Mouse (Mus musculus): ENCODE measurements around the gene Numb. TPM values are rescaled to one million over a fixed set of nuclear protein-coding genes. Genes with fewer than 3 reads are reported as not detected.

Numb gene
- total RNA-seq, 2 experiments from 2014 or later = 12.6 to 31.4 TPM

DNA sequence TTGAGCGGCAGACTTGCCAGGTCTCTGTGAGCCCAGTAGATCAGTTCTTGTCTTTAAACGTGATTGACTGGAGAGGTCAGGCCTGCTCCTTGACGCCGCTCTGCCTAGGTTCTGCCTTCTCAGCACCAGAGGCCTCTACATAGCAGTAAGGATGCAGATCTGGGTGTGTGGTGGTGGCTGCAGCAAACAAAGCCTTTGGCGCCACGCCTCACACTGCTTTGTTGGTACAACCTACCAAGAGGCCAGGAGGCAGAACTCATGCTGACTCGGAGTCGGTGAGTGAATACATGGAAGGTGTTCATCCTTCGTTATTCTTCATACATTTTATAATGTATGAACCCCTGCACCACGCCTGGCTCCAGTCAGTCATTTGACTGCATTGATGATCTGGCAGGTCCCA lies 163.0 kb downstream of the Numb start:
- no peak for ATAC-seq (replicated peaks; ENCODE audit: low FRiP score, poor library complexity, severe bottlenecking)

- ATAC-seq (replicated peaks; ENCODE audit: low FRiP score, poor library complexity, severe bottlenecking) = no peak
Measured at GRCm38 (mm10) chr12:83752495-83752894, 169.2 kb downstream of the Numb start.

GRCm38 (mm10) chr12:83749186-83749585 lies 172.5 kb downstream of the Numb start:
- ATAC-seq (replicated peaks; ENCODE audit: low FRiP score, poor library complexity, severe bottlenecking) = no peak

Other genes with a start within 250 kb of the Numb start
- 25.6 and 32.8 TPM in 2 replicates for gene Psen1, start 233.8 kb downstream of the Numb start, total RNA-seq (2015; ENCODE audit: low replicate concordance)
- 20.8 and 24.3 TPM in 2 replicates for gene Psen1, start 233.8 kb downstream of the Numb start, total RNA-seq (2017; ENCODE audit: low replicate concordance)
- not detected in 2 replicates for gene Papln, start 158.3 kb downstream of the Numb start, total RNA-seq (2015; ENCODE audit: low replicate concordance)
- not detected in 2 replicates for gene Papln, start 158.3 kb downstream of the Numb start, total RNA-seq (2017; ENCODE audit: low replicate concordance)
- gene Riox1, start 28.7 kb upstream of the Numb start, total RNA-seq (2015; ENCODE audit: low replicate concordance) = 6.7 TPM in 1 of 2 replicates, not detected in the other
- gene Riox1, start 28.7 kb upstream of the Numb start, total RNA-seq (2017; ENCODE audit: low replicate concordance) = 2.0 and 2.2 TPM in 2 replicates
- not detected in 2 replicates for gene Heatr4, start 62.9 kb upstream of the Numb start, total RNA-seq (2015; ENCODE audit: low replicate concordance)
- gene Heatr4, start 62.9 kb upstream of the Numb start, total RNA-seq (2017; ENCODE audit: low replicate concordance) = not detected in 2 replicates
- 0.72 and 1.3 TPM in 2 replicates for gene Acot2, start 65.9 kb upstream of the Numb start, total RNA-seq (2015; ENCODE audit: low replicate concordance)
- gene Acot2, start 65.9 kb upstream of the Numb start, total RNA-seq (2017; ENCODE audit: low replicate concordance) = 0.53 and 0.77 TPM in 2 replicates
- 2.2 TPM in 1 of 2 replicates, not detected in the other for gene Acot1, start 87.6 kb upstream of the Numb start, total RNA-seq (2015; ENCODE audit: low replicate concordance)
- 13.4 TPM in 1 of 2 replicates, not detected in the other for gene Acot1, start 87.6 kb upstream of the Numb start, total RNA-seq (2017; ENCODE audit: low replicate concordance)
- not detected in 2 replicates for gene Acot4, start 116.4 kb upstream of the Numb start, total RNA-seq (2015; ENCODE audit: low replicate concordance)
- not detected in 2 replicates for gene Acot4, start 116.4 kb upstream of the Numb start, total RNA-seq (2017; ENCODE audit: low replicate concordance)
- not detected in 2 replicates for gene Gm49366, start 117.0 kb upstream of the Numb start, total RNA-seq (2015; ENCODE audit: low replicate concordance)
- gene Gm49366, start 117.0 kb upstream of the Numb start, total RNA-seq (2017; ENCODE audit: low replicate concordance) = not detected in 2 replicates
- gene Acot3, start 130.2 kb upstream of the Numb start, total RNA-seq (2015; ENCODE audit: low replicate concordance) = not detected in 2 replicates
- gene Acot3, start 130.2 kb upstream of the Numb start, total RNA-seq (2017; ENCODE audit: low replicate concordance) = not detected in 2 replicates
- not detected in 2 replicates for gene Acot5, start 147.4 kb upstream of the Numb start, total RNA-seq (2015; ENCODE audit: low replicate concordance)
- not detected in 2 replicates for gene Acot5, start 147.4 kb upstream of the Numb start, total RNA-seq (2017; ENCODE audit: low replicate concordance)
- not detected in 2 replicates for gene Acot6, start 178.7 kb upstream of the Numb start, total RNA-seq (2015; ENCODE audit: low replicate concordance)
- gene Acot6, start 178.7 kb upstream of the Numb start, total RNA-seq (2017; ENCODE audit: low replicate concordance) = 0.13 TPM in 1 of 2 replicates, not detected in the other
- not detected in 2 replicates for gene Dnal1, start 192.4 kb upstream of the Numb start, total RNA-seq (2015; ENCODE audit: low replicate concordance)
- gene Dnal1, start 192.4 kb upstream of the Numb start, total RNA-seq (2017; ENCODE audit: low replicate concordance) = 0.08 and 2.2 TPM in 2 replicates
- gene Pnma1, start 226.6 kb upstream of the Numb start, total RNA-seq (2015; ENCODE audit: low replicate concordance) = 8.4 and 11.9 TPM in 2 replicates
- gene Pnma1, start 226.6 kb upstream of the Numb start, total RNA-seq (2017; ENCODE audit: low replicate concordance) = 13.5 and 15.9 TPM in 2 replicates